Mouse (Mus musculus) lung, adult 2 months (tissue): ENCODE measurements around the gene Stfa2l1.

Experiments used
- CTCF ChIP-seq: fragments of 200-500 bp; IDR thresholded peaks from 2 replicates; pipeline ENCODE4 v1.5.1; 2011; ENCODE audit warnings: mild to moderate bottlenecking, low read length, control low read depth; ENCODE audit not compliant: insufficient read depth
- POLR2A ChIP-seq: fragments of 200-500 bp; IDR thresholded peaks from 2 replicates; pipeline ENCODE4 v1.6.1; 2011; ENCODE audit warnings: low read depth, mild to moderate bottlenecking, control low read depth, low read length, borderline replicate concordance; ENCODE audit errors: extremely low read depth

DNA sequence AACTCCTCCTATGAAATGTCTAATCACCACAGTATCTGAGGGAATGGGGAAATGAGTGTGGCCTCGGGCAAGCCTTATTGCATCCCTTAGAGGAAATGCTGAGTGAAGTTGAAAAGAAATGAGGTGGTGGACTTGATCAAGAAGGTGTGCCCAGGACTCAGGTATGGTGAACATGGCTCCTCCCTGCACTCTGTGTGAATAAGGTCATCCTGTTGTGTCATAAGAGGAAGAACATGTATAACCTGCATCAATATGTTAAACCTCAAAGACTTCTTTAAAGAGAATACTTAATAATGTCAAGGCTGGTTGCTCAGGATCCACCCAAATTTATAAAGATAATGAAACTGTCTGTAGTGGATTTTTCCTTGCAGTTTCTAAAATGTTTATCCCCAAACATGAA lies 25.5 kb upstream of the Stfa2l1 start, which contains the start of gene Csta1:
- TF ChIP-seq CTCF, result no peak
- TF ChIP-seq POLR2A, result no peak
